Mouse (Mus musculus) urinary bladder, postnatal 4 days (tissue): ENCODE results near the gene 1700022I11Rik.

ENCODE experiments used
- DNase-seq, 2 experiments: peaks; one replicate each; pipeline ENCODE4 v3.0.0; 2021 to 2022; ENCODE audit warnings: low spot score in 2 of 2

1700022I11Rik gene

GRCm38 (mm10) chr4:43000141-43000986 lies 31.0 kb downstream of the 1700022I11Rik start, which contains the start of gene Vcp:
Vcp (minus strand) TSS chr4:43000507.
- peak; percentile 99 to 100 for DNase-seq

DNA sequence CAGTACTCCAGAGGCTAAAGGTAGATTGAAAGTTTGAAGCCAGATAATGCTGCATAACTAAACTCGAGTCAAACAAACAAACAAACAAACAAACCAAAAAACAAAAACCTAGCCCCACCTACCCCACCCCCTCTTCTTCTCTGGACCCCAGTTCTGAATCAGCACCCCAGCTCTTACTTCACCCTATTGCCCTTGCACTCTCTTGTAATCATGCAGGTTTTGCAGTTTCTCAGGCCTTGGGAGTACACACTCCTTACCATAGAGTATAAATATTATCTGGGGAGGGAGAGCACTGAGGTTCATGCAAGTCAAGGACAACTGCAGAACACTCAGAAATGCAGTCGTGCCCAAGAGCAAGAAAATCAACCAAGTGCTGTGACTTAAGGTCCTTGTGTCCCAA lies 31.9 kb downstream of the 1700022I11Rik start:
- DNase-seq, result no peak

- no peak for DNase-seq
Observed at GRCm38 (mm10) chr4:43002756-43003439, 33.5 kb downstream of the 1700022I11Rik start.

DNA sequence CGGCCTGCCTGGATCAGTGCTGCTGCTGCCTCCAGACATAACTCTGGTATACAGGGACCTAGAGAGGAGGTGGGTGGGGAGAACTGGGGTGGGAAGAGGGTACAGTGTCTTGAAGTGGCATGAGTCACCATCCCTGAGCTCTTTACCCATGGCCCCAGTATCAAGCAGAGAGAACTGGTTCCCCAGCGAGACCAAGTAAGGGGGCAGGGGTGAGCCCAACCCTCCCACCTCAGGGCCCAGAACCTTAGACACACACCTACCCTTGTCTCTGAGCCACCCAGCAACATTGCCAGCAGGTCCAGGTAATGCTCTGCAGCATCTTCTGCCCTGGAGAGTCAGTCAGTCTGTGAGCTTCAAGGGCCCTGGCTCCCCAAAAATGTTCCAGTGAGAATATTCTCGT lies 35.5 kb downstream of the 1700022I11Rik start:
- DNase-seq, result no peak

GRCm38 (mm10) chr4:43005765-43006164 lies 36.4 kb downstream of the 1700022I11Rik start:
- no peak for DNase-seq

DNA sequence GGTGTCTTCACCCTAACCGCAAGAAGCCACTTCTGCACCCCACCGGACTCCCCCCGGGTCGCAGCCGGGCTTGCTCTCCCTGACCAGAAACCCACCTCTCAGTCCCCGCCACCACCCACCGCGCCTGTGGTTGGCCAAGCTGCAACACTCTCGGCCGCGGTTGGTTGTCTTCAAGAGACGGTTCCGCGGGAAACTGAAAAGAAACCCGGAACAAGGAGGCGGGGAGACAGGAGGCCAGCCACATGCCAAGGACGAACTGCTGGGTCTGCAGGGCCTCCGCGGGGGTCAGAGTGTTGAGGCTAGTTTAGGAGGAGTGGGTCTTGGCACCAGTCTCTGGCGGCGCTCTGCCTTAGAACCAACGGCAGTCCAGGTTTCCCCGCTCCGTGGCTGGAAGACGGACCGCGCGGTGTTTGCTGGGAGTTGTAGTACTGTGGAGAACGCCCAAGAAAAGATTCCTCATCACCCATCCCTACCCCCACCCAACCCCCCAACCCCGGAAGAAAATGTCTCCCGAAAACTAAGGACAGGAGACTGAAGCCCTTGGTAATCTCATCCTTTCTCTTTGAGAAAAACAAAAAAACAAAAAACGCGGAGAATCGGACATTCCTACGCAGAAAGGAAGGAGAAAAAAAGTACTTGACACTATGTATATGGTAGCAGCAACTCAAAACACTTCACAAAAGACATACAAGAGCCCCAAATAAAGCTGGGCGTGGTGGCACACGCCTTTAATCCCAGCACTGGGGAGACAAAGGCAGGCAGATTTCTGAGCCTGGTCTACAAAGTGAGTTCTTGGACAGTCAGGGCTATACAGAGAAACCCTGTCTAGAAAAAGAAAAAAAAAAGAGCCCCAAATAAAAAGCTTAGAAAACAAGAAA lies 41.0 kb downstream of the 1700022I11Rik start, which contains the start of gene Fancg:
TSS of gene Fancg (minus strand) at position 346 of the 878 bp plus-strand sequence.
- peak; percentile 75 to 80 for DNase-seq

- no peak for DNase-seq
Observed at GRCm38 (mm10) chr4:43012091-43012490, 42.7 kb downstream of the 1700022I11Rik start.

DNA sequence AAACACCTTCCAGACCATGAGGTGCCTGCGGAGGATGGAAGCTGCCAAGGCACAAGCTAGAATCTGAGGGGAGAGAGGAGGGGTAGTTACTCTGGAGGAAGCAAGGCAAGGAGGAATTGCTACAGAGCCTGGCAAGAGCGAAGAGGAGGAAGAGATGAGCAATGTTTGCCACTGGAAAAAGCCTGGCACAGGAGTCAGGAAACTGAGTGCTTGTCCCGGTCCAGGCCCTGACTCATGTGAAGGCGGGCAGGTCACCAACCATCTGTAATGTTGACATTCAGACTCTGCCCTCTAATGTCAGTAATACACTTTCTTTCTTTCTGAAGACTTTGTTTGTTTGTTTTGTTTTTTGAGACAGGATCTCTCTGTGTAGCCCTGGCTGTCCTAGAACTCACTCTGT lies 48.8 kb downstream of the 1700022I11Rik start:
- no peak for DNase-seq

- no peak for DNase-seq
Observed at GRCm38 (mm10) chr4:43019176-43019575, 49.8 kb downstream of the 1700022I11Rik start.

- DNase-seq, result no peak
Observed at GRCm38 (mm10) chr4:43019641-43020465, 50.4 kb downstream of the 1700022I11Rik start.

DNA sequence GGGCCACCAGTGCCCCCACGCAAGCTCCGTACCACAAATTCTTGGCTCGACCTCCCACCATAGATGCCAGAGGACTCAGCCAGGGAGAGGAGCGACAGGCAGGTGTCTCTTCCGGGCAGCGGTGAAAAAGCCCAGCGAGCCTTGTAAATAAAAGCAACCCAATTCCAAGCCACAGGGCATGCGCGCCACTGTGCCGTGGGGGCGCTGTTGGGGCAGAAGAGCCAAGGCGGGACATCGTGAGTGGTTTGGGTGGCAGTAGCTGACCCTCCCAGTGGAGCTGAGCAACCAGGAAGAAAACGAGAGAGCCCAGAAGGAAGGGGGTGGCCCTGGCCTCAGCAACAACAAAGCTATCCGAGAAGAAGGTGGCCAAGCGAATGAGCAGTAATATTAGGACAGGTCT lies 51.5 kb downstream of the 1700022I11Rik start:
- no peak for DNase-seq

- no peak for DNase-seq
Observed at GRCm38 (mm10) chr4:43021341-43021740, 51.9 kb downstream of the 1700022I11Rik start.

- DNase-seq, result no peak
Observed at GRCm38 (mm10) chr4:43024673-43025072, 55.3 kb downstream of the 1700022I11Rik start.

- peak; percentile 89 to 96 for DNase-seq
Observed at GRCm38 (mm10) chr4:43025084-43025960, 55.9 kb downstream of the 1700022I11Rik start, which contains the start of gene Pigo. Pigo (minus strand) TSS chr4:43025819.

DNA sequence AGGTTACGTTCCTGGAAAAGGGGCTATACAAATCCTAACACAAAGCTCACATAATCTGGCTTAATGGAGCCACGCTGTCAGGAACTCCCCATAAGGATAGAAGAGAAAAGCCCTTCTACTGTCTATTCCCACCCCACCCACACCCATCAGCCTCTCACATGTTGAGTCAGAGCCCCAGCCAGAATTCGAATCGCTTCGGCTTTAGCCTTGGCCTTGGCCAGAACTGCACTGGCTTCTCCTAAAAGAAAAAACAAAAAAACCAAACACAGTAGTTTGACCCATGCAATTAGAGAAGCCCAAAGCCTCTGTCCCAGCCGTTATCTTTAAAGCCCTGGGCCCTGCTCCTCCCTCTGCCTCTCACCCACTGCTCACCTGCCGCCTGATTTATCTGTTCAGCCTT lies 59.7 kb downstream of the 1700022I11Rik start:
- DNase-seq, result no peak

GRCm38 (mm10) chr4:43029749-43030148 lies 60.3 kb downstream of the 1700022I11Rik start:
- DNase-seq, result no peak

DNA sequence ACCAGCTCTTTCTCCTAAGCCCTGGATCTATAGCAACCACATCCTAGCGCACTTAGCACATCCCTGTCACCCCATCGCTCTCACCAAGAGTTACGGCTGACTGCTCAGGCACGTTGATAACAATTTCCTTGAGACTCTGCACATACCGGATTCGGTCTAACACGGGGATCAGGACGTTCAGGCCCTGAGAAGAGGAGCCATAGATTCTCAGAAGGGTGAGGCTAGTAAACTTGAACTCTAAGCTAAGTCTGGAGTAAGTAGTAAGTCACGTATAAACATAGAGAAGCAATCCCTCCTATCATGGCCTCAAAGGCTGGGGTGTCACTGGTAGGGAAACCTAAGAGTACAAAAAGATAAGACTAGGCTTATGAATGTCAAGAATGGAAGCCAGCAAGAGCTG lies 60.9 kb downstream of the 1700022I11Rik start:
- no peak for DNase-seq

DNA sequence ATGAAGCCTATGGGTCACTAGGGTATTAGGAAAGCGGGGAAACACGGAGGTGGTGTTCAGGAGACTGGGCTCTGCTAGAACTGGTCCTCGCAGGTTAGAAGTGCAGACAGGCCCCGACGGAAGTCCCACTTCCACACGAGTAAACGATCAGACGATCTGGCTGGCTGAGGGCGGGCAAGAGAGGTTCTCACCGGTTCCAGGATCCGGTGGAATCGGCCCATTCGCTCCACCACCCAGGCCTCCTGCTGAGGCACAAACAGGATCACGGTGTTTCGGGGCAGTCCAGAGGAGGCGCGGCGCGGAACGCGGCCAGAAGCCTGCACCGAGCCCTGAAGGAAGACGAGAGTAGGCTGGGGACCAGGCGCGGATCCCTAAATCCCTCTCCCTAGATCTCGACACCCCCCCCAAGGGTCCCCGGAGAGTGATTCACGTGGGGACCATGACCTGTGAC lies 61.4 kb downstream of the 1700022I11Rik start:
- DNase-seq, result peak in 1 of 2 experiments; percentile 48

GRCm38 (mm10) chr4:43031237-43031995 lies 62.0 kb downstream of the 1700022I11Rik start, which contains the start of gene Stoml2:
Stoml2 (minus strand) TSS chr4:43031710.
- DNase-seq, result peak; percentile 86 to 93
